Mouse (Mus musculus) liver, adult 2 months (tissue): ENCODE measurements at regions not wholly inside any gene's neighbourhood (a gene's known extent, or its start where the extent isn't known, plus 50 kb on each side); places are given as distances from the start of the nearest gene placed in this dataset.

Source experiments
- CTCF ChIP-seq: fragments of 200-500 bp; IDR thresholded peaks from 2 replicates; pipeline ENCODE4 v1.5.1; 2011; ENCODE audit warnings: low read depth, low read length, control low read depth
- POLR2A ChIP-seq: fragments of 200-500 bp; IDR thresholded peaks from 2 replicates; pipeline ENCODE4 v1.6.1; 2011; ENCODE audit warnings: low read length, control low read depth; ENCODE audit not compliant: insufficient read depth; ENCODE audit errors: extremely low read depth

DNA sequence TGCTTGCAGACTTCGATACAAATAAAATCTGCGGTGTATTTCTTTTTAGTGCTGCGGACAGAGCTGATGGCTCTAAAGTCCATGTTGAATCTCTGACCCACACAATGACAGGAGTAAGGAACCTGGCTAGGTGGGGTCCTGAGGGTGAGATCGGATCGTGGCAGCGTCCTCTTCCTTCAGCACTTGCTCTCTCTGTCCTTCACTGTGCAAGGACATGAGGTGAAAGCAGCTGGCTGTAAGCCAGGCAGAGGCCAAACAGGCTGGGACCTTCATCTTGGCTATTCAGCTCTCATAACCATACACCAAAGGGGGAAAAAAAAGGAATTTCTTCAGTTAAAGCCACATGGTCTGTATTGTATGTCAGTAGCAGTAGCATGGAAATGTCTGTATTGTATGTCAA, 139.3 kb upstream of the Prox1 start:
- TF ChIP-seq POLR2A: no peak
- no peak for TF ChIP-seq CTCF
